Mouse (Mus musculus) urinary bladder, postnatal 14 days (tissue): ENCODE results near the gene Glod4.

Experiments
- DNase-seq: peaks from one replicate; pipeline ENCODE4 v3.0.0; 2021; ENCODE audit warnings: low spot score

Glod4 gene

DNA sequence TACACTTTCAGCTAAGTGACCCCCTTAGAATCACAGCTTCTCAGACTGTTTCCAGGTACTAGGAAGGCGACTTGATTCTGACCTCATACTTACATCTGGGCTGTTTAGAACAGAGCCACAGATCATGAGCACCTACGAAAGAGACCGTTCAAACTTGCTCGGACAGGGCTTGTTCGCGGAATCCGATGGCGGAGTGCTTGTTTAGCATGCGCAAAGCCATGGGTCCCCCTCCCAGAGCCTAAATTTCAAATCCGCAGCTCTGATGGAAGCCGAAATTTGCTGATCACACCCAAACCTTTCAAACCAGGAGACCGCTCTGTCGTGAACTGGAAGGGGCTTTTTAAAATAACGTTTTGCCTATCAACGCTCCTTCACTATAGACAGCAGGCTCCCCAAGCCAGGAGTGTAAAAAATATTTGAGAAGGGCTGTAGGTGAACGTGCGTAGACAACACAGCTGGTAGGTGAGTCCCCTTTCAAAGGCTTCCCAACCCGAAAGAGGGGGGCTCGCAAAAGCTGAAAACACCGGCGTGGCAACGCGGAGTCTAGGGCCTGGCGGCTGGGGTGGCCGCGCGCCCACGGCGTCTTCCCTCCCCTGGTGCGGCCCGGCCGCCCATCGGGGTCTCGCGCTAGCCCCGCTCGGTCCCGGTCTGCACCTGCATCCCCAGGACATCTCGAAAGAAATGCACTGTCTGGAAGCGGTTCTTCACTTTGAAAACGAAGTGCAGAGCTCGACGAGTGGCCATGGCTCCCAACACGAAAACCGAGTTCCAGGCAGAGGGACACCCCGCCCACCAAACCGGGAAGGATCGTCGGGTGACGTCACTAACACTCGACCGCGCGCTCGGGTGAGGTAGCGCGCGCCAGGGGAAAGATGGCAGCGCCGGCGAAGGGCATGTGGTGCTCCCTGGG lies at the start of gene Glod4, which contains the start of gene Mrm3:
Gene Glod4, minus strand, starts transcription at position 825 of the 910 bp plus-strand sequence.
Gene Mrm3, plus strand, starts transcription at position 815 of the 910 bp plus-strand sequence.
- peak; percentile 93 for DNase-seq

DNA sequence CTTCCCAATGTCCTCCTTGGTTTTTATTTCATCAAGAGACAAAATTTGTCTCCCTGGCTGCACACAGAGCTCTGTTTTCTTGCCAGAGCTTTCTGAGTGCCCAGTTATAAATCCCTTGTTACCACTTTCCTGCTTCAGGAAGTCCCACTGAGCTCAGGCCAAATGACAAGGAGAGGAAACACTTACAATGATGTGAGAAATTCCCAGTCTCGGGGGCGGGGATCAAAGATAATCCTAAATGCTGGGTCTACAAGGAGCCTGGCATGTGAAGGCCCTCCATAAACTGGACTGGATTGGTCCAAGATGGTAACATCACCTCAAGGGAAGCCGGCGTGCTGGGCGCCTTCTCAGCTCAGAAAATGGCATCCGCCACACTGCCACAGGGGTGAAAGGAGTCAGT lies 49.3 kb upstream of the Glod4 start:
- DNase-seq: no peak

DNA sequence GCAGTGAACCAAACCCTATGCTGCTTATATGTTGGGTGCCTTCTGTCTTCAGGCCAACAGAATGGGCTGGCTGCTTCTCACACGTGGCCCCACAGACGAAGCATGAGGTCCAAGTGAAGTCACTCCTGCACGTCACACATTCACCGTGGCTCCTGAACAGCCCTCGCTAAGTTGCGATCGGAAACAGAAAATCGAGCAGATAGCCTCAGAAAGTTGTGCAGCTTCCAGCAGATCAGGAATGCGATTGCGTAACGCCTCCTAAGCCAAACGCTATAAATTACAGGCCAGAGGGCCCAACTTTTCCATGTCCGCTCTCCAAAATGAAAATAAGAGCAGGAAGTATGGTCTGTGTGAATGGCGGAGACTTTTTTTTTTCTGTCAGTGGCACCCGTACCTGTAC lies 48.9 kb upstream of the Glod4 start:
- DNase-seq: peak; percentile 71

DNA sequence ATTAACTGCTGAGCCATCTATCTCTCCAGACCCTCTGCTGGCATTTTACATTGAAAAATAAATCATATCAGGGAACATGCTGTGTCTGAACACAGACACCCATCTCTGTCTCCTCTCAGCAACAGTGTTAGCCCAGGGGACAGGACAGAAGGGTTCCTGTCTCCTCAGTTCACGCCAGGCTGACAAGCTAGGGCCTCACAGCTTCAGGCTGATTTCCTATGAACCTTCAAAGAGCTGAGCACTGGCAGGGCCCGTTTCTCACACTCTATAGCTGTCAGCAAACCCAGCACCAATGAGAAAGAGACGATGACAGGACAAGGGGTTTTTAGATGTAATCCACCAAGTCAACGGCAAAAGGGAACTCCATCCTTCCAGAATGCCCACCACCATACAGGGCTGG lies 48.4 kb upstream of the Glod4 start:
- DNase-seq: no peak

DNA sequence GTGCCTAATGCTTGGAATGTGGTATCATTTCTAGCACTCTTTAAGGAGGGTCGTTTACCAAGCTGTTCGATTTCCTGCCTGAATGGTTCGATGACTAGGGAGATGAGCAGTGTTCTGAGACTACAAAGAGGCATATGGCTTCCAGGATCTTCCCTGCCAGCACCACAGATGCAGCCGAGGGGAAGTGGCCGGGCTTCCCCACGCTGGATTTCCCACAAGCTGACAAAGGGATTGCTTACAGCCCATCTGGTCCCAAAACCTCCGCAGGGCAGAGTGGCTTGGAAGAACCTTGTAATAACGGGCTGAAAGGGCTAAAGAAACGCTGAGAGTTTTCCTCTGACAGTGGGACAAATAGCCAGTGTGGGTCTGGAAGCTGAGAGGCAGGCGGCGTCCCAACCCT lies 46.8 kb upstream of the Glod4 start:
- DNase-seq: no peak

DNA sequence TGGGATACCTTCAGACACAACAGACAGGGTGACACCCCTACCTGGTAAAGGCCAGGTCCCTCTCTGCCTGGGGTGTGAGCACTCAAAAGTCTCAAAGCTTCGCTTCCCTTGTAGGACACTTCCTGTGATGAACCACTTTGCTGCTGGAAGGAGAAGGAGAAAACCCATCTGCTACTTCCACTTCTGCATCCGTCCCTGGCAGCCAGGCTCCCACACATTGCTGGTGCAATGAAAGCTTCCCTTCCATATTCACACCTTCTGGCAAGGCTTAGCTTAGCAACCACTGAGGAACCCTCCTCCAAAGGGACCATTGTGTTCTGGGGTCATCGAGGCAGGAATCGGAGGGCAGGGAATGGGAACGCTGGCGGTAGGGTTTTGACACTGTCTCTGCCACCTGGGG lies 45.1 kb upstream of the Glod4 start:
- DNase-seq: no peak

DNA sequence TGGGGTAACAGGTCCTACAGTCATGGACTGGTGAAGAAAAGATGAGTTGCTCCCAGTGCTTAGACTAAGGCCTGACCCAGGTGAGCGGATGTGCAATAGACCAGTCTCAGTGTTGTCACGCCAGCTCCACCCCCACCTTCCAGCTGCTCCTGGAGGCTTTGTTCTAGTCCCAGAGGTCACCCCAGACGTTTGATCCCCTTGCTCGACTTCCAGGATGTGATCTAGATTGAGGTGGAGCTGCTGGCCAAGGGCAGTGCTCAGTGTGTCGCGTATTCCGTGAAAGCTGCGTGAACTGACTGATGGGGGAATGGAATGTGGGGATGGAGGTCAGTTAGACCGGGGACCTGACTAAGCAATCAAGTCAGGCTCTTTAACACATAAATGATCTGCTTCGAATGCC lies 43.8 kb upstream of the Glod4 start:
- DNase-seq: no peak

DNA sequence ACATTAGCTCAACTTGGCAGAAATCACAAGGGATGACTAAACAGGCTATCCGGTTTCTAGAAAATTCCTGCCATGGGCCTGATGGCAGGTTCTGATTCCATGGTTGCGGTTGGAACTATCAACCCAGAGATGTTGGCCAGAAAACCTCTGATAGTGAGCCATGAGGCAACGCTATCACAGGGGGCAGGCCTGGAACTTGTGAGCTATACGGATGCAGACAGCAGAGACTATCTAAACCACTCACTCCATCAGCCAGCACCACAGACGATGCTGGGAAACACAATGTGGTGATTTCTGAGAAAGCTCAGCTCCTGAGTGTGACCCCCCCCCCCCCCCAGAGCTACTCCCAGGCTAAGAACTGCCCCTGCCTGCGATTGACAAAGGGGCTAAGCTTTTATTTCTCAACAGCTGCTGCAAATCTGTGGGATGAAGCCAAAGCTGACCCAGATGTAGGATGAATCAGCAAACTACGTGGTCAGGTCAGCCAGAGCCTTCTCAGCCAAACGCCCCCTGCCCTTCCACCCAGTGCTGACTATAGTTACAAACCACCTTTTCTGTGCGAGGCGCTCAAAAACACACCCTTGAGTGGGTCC lies 43.1 kb upstream of the Glod4 start:
- no peak for DNase-seq

DNA sequence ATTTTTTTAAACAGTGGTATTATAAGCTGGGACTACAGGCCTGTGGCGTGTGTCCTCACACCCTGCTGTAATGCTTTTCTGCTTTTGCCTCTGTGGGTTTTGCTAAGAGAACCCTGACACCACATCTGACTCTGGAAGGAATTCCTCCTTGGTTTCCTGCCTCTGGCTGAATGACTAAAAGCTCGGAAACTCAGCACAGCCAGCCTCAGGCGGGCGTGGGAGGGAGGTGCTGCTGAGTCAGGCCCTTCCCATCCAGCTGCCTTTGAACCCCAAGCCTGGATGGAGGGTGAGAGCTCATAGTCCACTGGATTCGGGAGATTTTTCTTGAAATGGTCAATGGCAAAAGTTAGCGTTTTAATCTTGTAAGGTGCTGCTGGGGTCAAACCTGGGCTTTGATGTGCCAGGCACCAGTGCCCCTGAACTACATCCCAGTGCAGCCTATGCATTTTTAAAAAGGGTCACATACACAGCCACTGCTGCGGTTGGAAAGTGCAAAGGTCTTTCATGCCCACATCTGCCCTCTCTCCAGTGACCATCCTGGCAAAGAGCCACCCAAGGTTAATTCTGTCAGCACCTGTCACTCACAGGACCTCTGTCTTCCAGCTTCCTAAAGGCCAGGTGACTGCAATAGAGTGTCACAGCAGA lies 42.0 kb upstream of the Glod4 start:
- peak; percentile 61 for DNase-seq

DNA sequence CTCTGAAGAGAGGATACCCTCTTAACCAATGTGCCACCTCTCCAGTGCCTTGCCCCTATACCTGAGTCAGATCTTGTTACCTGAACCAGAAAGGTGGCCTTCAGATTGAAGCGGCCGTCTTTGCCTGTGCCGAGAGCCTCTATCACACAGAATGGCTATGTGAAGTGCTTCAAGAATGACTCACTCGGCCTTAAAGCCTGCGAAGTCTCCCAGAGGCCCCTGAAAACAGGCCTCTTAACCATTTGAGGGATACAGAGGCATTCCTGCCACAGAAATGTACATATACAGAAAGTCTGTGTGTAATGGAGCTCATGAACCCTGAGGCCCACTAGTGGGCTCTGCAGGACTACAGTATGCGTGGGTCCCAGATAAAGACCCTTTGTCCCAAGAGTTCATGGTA lies 40.3 kb upstream of the Glod4 start:
- no peak for DNase-seq

DNA sequence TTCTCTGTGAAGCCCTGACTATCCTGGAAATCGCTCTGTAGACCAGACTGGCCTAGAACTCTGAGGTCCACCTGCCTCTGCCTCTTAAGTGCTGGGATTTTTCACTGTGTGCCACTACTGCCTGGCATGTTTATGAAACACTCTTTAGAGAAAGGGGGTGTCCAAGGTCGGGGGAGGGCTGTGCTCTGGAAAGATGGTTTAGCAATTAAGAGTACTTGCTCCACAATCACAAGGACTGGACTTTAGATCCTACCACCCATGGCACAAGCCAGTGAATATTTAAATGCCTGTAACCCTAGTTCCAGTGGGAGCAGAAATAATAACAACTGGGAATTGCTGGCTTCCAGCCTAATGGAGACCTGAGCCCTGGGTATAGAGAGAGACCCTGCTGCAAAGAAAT lies 36.4 kb upstream of the Glod4 start:
- no peak for DNase-seq

DNA sequence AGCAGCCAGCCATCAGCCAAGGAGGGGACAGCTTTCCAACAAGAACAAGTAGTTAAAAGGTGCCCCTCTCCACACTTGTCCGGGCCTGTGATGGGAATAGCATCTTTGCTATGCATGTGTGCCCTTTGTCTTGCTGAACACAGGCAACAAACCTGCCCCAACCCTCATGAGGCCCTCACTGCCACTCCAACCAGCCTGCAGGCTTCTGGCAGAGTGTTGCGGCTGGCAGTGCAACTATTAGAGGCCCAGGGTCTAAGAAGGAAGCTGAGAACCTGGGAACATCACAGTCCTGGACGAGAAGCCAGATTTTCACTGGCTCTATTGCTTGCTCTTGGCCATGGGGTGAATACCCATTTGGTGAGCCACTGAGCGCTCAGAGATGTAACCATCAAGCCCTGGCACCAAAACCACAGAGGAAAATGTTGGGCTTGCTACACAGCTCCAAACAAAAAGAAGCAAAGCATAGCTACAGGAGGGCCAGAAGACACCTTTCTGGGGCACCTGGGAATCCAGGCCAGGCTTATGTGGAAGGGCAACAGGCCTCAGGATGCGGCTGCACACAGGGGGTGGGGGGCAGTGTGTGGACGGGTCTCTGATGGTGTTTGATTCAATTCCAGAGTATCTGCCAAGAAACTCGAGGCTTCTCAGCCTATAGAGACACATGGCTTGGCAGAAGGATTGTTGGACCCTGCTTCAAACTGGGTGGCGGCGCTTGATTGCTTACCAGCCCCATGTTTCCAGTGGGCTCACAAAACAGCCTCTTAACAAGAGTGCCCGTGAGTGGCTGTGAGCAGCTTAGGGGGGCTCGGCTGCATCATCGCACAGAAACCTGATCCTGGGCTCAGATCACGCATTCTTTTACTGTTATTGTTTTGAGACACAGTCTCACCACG lies 35.7 kb upstream of the Glod4 start:
- no peak for DNase-seq

DNA sequence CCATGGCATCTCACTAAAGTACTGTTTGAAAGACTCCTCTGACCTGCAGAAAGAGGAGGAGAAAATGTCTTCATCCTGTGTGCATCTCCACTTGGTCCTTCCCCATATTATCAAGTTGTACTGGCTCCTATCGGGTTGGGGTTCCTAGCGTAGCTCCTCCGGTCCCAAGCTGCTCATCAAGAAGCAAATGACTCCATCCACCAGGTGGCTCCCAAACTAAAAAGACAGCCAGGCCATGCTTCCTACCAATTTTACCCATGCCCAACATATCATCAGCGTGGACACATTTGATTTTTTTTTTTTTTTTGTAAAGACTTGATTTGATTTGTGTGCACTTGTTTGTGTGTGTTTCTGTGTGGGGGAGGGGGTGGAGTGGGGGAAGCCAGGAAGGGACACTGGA lies 28.9 kb upstream of the Glod4 start:
- DNase-seq: no peak

DNA sequence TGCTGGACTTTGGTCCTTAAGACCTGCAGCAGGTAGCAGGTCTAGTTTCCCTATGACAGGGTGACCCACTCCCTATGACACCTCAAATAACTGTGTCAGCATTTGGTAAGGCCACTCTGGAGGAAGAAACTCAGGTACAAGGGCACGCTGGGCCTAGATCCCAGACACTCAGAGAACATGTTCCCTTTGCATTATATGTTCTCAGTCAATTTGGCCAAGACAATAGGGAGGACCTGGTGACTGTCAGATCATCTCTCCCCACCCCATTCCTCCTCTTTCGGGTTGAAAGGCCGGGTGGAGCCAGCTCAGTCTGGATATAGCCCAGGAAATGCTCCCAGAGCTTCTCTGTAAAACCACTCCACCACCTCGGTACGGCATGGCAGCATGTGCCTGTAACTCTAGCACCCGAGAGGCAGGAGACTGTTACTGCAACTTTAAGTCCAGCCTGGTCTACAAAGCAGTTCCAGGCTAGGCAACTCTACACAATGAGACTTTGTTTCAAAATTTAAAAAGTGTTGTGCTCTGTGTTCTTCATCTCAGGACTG lies 25.1 kb upstream of the Glod4 start:
- no peak for DNase-seq

DNA sequence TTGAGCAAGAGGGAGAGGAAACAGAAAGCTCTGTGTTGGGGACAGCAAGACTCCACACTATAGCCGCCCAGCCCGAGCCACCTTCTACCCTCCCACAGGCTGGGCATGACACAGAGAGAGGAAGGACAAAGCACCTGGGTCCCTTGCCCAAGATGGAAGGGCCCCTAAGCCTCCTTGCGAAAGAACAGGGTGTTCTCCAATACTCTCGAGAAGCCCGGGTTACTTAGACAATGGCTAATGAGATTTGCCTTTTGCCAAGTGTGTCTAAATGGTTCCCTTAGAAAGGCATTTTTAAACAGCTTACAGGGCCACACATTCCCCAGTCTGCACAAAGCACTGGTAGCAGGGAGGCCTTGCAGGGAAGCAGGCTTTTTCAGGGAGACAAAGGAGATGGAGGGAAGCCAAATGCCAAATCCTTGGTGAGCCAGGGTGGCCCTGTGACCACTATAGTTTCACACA lies 24.5 kb upstream of the Glod4 start:
- no peak for DNase-seq

DNA sequence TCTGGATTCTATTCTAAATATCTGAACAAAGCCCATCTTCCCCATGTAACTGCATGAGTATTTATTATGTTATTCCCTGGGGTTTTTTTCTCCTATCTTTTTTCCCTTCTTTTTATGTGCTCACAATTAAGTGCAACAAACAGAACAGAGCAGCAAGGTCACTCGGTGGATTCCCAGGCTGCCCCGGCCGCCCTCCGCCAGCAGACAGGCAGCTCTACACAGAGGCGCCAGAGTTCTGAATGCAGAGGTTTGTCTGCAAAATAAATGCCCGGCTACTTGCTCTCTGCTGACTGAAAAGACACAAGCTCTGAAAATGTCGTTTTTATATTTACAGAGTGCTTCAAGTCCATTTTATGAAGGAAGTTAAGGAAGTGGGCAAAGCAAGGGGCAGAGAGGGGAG lies 24.0 kb upstream of the Glod4 start:
- no peak for DNase-seq

DNA sequence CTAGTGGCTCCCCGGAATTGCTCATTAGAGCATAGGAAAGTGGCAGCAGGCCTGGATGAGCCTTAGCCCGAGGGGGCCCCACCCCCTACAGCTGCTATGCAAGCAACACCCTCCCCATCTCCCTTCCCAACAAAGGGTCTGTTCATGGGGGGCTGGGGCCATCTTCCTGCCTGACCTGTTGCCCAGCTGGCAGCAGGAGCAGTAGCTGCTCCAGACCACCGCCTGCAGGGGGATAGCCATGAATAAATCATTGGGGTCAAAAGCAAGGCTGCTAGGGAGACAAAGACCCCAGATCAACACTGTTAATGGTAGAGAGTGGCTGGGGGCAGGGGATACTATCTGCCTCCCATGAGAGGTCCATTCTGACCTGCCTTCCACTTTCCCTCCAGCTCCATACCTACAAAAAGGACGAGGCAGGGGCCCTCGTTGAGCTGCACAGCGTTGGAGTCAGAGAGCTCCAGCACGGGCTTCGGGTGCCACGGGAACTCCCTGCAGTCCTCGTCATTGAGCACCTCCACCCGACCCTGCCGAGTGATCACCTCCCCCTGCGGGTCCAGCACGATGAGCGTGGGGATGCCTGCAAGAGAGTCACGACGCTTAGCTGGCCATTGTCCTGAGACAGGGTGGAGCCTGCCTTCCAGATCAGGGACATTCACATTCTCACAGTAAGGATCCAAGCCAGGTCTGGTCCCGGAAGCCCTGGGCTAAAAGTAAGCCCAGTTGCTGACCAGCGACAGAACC lies 19.3 kb upstream of the Glod4 start:
- DNase-seq: no peak

DNA sequence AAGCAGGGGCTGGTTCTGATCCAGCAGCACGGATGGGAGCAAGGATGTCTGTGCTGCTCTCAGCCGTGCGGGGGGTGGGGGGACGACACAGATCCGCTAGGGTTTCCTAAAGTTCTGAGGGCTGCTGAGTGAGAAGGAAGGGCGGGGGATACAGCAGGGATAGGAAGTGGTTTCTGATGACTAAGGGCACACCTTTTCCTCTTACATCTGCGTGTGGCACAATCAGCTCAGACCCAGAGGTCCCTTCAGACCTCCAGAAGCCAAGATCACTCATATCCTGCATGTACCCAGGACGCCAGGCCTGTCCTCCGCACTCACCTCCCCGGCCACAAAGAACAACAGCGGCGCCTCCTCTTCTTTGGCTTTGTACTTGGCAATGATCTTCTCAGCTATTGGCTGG lies 17.7 kb upstream of the Glod4 start:
- DNase-seq: no peak

DNA sequence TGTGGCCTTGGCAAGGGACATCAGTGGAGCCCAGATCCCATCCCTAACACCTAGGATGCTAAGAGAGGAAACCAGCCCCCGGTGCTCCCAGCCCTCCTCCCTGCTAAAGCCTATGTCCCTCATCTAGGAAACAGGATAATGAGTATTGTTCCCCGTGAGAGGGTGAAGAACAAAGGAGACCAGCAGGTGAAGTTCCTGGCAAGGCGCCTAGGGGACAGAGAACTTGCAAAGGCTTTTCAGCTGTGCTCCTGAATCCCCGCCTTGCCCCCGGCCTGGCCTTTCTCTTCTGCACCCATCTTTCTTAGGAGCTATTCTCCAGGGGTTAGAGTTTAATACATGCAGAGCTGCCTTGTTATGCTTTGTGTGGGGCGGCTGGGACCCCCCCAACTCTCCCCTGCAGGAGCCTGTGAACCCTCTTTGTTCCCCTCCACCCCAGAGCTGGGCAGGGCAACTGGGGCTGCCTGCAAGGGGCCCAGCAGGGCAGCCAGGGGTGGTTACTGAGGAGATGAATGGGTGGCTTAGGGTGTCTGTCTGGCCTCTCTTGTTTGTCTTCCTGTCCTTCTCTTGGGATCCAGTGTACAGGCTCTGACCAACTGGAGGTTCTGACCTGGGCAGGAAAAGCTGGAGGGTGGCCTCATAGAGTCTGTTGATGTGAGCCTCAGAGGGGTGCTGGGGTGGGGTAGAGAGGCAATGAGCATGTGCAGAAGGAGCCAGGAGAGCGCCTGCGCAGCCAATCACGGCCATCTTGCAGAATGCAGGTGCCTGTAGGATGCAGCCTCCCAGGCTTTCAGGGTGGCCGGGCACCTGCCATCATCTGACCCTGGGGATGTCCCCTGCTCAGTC lies 16.9 kb upstream of the Glod4 start:
- no peak for DNase-seq

DNA sequence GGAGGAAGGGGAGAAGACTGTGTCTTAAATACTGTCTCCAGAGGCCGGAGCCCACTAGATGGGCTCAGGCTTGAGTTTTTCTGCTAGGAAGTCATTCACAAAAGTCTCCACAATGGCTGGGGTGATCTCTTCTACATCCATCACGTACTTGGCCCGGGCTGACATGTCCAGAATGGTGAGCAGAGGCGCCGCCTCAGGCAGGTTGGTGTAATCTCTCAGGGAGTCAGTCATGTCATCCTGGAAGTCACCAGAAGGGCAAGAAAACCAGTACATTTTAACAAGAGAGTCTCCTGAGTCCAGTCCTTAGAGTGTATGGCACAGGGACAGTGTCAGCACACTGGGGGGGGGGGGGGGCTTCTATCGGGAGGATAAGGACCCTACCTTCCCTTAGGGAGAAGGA lies 15.0 kb upstream of the Glod4 start:
- DNase-seq: no peak
